Mouse (Mus musculus) granulocyte monocyte progenitor cell, adult 5-6 weeks (primary cell): ENCODE data around the gene Snx33. TPM values are rescaled to one million over a fixed set of nuclear protein-coding genes. Genes with fewer than 3 reads are reported as not detected.
"Not testable (repeated sequence)": the region's sequence is repeated elsewhere in the genome, so short reads cannot be mapped to it uniquely, and the experiment has no call there.

Experiments used
- ATAC-seq: replicated peaks from 2 replicates; pipeline ENCODE4 v1.8.0; 2016; ENCODE audit warnings: mild to moderate bottlenecking, moderate TSS enrichment, inconsistent platforms; ENCODE audit not compliant: poor library complexity, severe bottlenecking
- total RNA-seq, 2 experiments: library from RNA; stranded (forward) in 1 of 2; stranded (reverse) in 1 of 2; fragments of 200-712, 200-1000 nt in 1 of 2; fragments of >200 nt in 1 of 2; fragmentation: Nextera tagmentation in 1 of 2; gene quantifications; 2 replicates each; pipeline ENCODE4 v1.2.3; 2014 to 2017

Snx33 gene
- total RNA-seq, 2 experiments from 2014 or later, result 1.5 to 2.1 TPM

GRCm38 (mm10) chr9:56926387-56926786, 1.8 kb downstream of the Snx33 start:
- no peak for ATAC-seq

GRCm38 (mm10) chr9:56926025-56926360, 2.2 kb downstream of the Snx33 start:
- ATAC-seq, result no peak

GRCm38 (mm10) chr9:56925291-56926024, 2.7 kb downstream of the Snx33 start:
- ATAC-seq, result no peak

- peak; percentile 52 for ATAC-seq
These were observed 3.5 kb downstream of the Snx33 start for GRCm38 (mm10) chr9:56924651-56925027.

- ATAC-seq, result no peak
These were observed 4.1 kb downstream of the Snx33 start for GRCm38 (mm10) chr9:56923841-56924650.

GRCm38 (mm10) chr9:56922746-56923145, 5.4 kb downstream of the Snx33 start:
- no peak for ATAC-seq

- ATAC-seq, result no peak
These were observed 9.7 kb downstream of the Snx33 start for GRCm38 (mm10) chr9:56918466-56918865.

GRCm38 (mm10) chr9:56917131-56917530, 11.0 kb downstream of the Snx33 start:
- no peak for ATAC-seq

GRCm38 (mm10) chr9:56915695-56916410, 12.3 kb downstream of the Snx33 start:
- ATAC-seq, result no peak

- no peak for ATAC-seq
These were observed 13.1 kb downstream of the Snx33 start for GRCm38 (mm10) chr9:56915116-56915515.

GRCm38 (mm10) chr9:56913991-56914390, 14.2 kb downstream of the Snx33 start:
- no peak for ATAC-seq

GRCm38 (mm10) chr9:56911017-56911416, 17.2 kb downstream of the Snx33 start:
- no peak for ATAC-seq

GRCm38 (mm10) chr9:56909991-56910390, 18.2 kb downstream of the Snx33 start:
- not testable (repeated sequence) for ATAC-seq

GRCm38 (mm10) chr9:56907549-56907948, 20.6 kb downstream of the Snx33 start:
- ATAC-seq, result peak; percentile 61

GRCm38 (mm10) chr9:56903662-56904061, 24.5 kb downstream of the Snx33 start:
- no peak for ATAC-seq

- no peak for ATAC-seq
These were observed 27.0 kb downstream of the Snx33 start for GRCm38 (mm10) chr9:56901187-56901586.

GRCm38 (mm10) chr9:56900571-56900970, 27.6 kb downstream of the Snx33 start:
- ATAC-seq, result peak; percentile 42; the same call in 1 of the 2 replicates

GRCm38 (mm10) chr9:56900060-56900459, 28.1 kb downstream of the Snx33 start:
- ATAC-seq, result no peak

- no peak for ATAC-seq
These were observed 28.8 kb downstream of the Snx33 start for GRCm38 (mm10) chr9:56899409-56899808.

- no peak for ATAC-seq
These were observed 31.4 kb downstream of the Snx33 start for GRCm38 (mm10) chr9:56896779-56897178.

- peak; percentile 36; the same call in 1 of the 2 replicates for ATAC-seq
These were observed 34.2 kb downstream of the Snx33 start for GRCm38 (mm10) chr9:56894006-56894405.
